9 mouse cellular contexts compared by ENCODE assay signal in the genomic region with DNA sequence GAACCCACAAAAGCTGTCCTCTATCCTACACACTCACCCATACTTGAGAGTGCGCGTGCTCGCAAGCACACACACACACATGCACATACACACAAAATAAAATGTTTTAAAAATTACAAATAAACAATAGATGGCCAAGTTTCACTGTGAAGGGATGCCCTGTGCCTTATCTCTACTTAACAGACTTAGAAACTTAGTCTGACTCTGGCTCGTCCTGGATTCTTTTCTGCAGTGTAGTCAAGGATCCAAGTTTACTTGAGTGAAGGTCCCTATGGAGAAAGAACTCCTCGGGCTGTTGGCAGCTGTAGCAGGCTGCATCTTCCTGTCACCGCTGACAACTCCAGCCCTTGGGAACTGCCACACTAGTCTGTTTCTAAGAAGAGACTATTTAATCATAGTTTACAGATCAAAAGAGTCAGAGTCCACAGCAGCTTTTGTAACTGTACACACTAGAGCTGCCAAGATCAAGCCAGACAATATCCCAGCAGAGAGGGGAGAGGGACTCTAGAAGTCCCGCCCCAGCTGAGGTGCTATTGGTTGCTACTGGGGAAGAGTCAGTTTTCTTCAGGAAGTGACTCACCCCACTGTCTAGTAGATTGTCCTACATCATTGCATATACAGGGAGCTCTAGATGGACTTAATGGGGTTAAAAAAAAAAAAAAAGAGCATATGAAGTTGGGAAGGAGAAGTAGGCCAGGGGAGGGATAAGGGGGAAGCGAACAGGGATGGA. TPM values are rescaled to one million over a fixed set of nuclear protein-coding genes. Genes with fewer than 3 reads are reported as not detected.
A peak's percentile ranks its signal among the peaks of the same experiment; 100 is the strongest.
DNase-seq lines count a peak whose midpoint lies in the region; ATAC-seq and TF ChIP-seq lines count a peak whose summit lies in the region.
"Had no signal": no experiment of that assay in that cellular context is flagged by ENCODE, and none has a peak within 500 bp of the region (broad histone marks: within the 10 kb centered on the region; RNA-seq: fewer than 3 reads in every experiment).

No protein-coding gene starts in this region.

- no peak overlapping the region for H3K9ac ChIP-seq in heart, embryonic 11.5 days (ENCODE audit: low read depth, low read length)
- no peak overlapping the region for H3K9ac ChIP-seq in heart, adult 2 months (ENCODE audit: low read depth, low read length)
- H3K9ac ChIP-seq in forebrain, postnatal 0 days: no peak overlapping the region
- H3K9ac ChIP-seq: hindbrain, embryonic 15.5 days had no signal

- intact Hi-C loops in heart, adult 2 months (cut with DNase I): no loop called here

- no peaks in the 10 kb centered on the region for H3K9me3 ChIP-seq in heart, embryonic 11.5 days (replicated peaks; ENCODE audit: control insufficient read depth, low read length)
- H3K9me3 ChIP-seq in forebrain, postnatal 0 days (ENCODE audit: low read length): no peaks in the 10 kb centered on the region
- H3K9me3 ChIP-seq: hindbrain, embryonic 15.5 days had no signal

- H3K4me3 ChIP-seq in heart, embryonic 11.5 days (ENCODE audit: low read depth, low read length): no peak overlapping the region
- H3K4me3 ChIP-seq in heart, adult 2 months: no peak overlapping the region
- no peak overlapping the region for H3K4me3 ChIP-seq in forebrain, postnatal 0 days (ENCODE audit: low read depth, low read length)
- H3K4me3 ChIP-seq: hindbrain, embryonic 15.5 days had no signal

- H3K27ac ChIP-seq in heart, embryonic 11.5 days (ENCODE audit: low read depth, low read length): no peak overlapping the region
- no peak overlapping the region for H3K27ac ChIP-seq in heart, adult 2 months
- H3K27ac ChIP-seq in forebrain, postnatal 0 days (ENCODE audit: low read depth, low read length): no peak overlapping the region
- H3K27ac ChIP-seq: hindbrain, embryonic 15.5 days had no signal

- 74% methylated on average over 8 of the region's 8 CpGs for WGBS in heart, embryonic 11.5 days (ENCODE audit: insufficient replicate concordance)
- WGBS in heart, adult 2 months: 57% methylated on average over 8 of the region's 8 CpGs
- 72% methylated on average over 8 of the region's 8 CpGs for WGBS in forebrain, postnatal 0 days

- H3K79me2 ChIP-seq in heart, adult 2 months (replicated peaks; ENCODE audit: control insufficient read depth, insufficient read depth, low read length): no peaks in the 10 kb centered on the region

- no peaks in the 10 kb centered on the region for H3K27me3 ChIP-seq in heart, embryonic 11.5 days (ENCODE audit: control insufficient read depth, insufficient read depth, low read length)
- H3K27me3 ChIP-seq in heart, adult 2 months (ENCODE audit: control insufficient read depth, insufficient read depth, low read length): no peaks in the 10 kb centered on the region
- no peaks in the 10 kb centered on the region for H3K27me3 ChIP-seq in forebrain, postnatal 0 days (ENCODE audit: insufficient read depth, low read length)
- H3K27me3 ChIP-seq: hindbrain, embryonic 15.5 days had no signal

- no peak for TF ChIP-seq CTCF in heart, adult 2 months (IDR thresholded peaks at IDR 0.05)
- no peak for TF ChIP-seq CTCF in forebrain, postnatal 0 days (IDR thresholded peaks at IDR 0.05; ENCODE audit: low read depth)

- ATAC-seq in heart, embryonic 11.5 days (replicated peaks; ENCODE audit: insufficient number of reproducible peaks, low FRiP score, low TSS enrichment): no peak
- ATAC-seq in monocyte, adult 5-6 weeks (replicated peaks; ENCODE audit: insufficient number of reproducible peaks, low FRiP score, low TSS enrichment, poor library complexity, severe bottlenecking): peak; percentile 61; the same call in 1 of the 2 replicates
- ATAC-seq in forebrain, postnatal 0 days: no peak; the same call in 1 of the 2 replicates

- H3K36me3 ChIP-seq in heart, embryonic 11.5 days (ENCODE audit: control insufficient read depth, insufficient read depth, low read length): no peaks in the 10 kb centered on the region
- no peaks in the 10 kb centered on the region for H3K36me3 ChIP-seq in heart, adult 2 months (ENCODE audit: control insufficient read depth, insufficient read depth, low read length)
- H3K36me3 ChIP-seq in forebrain, postnatal 0 days (ENCODE audit: insufficient read depth): no peaks in the 10 kb centered on the region
- H3K36me3 ChIP-seq: hindbrain, embryonic 15.5 days had no signal

- DNase-seq in heart, adult 11 months: peak; percentile 97
- DNase-seq in adrenal gland, adult (ENCODE audit: inconsistent age in 2 of 2, low spot score in 1 of 2): peak; percentile 48 to 83
- peak; percentile 38 to 46 for DNase-seq in heart, adult 2 months
- DNase-seq in kidney, postnatal 10 days: peak; percentile 64
- DNase-seq in forebrain, postnatal 0 days: no peak
- DNase-seq in right cerebral cortex, adult 2 months (ENCODE audit: low spot score in 2 of 2): no peak

- no peak for TF ChIP-seq EP300 in heart, adult 2 months (IDR thresholded peaks at IDR 0.05; ENCODE audit: insufficient read depth, low read depth, low read length)

- no peak for TF ChIP-seq POLR2A in heart, adult 2 months (IDR thresholded peaks at IDR 0.05; ENCODE audit: insufficient read depth, low read depth, low read length)

- H3K4me2 ChIP-seq in heart, embryonic 11.5 days: no peak overlapping the region
- H3K4me2 ChIP-seq in forebrain, postnatal 0 days (ENCODE audit: low read depth): no peak overlapping the region
- H3K4me2 ChIP-seq: hindbrain, embryonic 15.5 days had no signal

- no peaks in the 10 kb centered on the region for H3K4me1 ChIP-seq in heart, embryonic 11.5 days (ENCODE audit: control insufficient read depth, insufficient read depth, low read length)
- H3K4me1 ChIP-seq in heart, adult 2 months (ENCODE audit: control insufficient read depth, insufficient read depth, low read length): no peaks in the 10 kb centered on the region
- no peaks in the 10 kb centered on the region for H3K4me1 ChIP-seq in forebrain, postnatal 0 days (ENCODE audit: insufficient read depth)
- H3K4me1 ChIP-seq: hindbrain, embryonic 15.5 days had no signal

RNA-seq across cellular contexts. Expression of a gene that starts 10.1 kb away (rescaled TPM):
- 22.0 and 30.1 TPM in 2 replicates for polyA plus RNA-seq in heart, embryonic 11.5 days (2014; fragmentation: Nextera tagmentation; extraction: Ambion mirVana)
- total RNA-seq in heart, adult 2 months (2021): 10 to 100 TPM; 28.9 to 29.8 TPM
- polyA plus RNA-seq in heart, adult 2 months (2012; rRNA removed): 9.0 and 21.2 TPM in 2 replicates
- 62.3 to 104 TPM (median 75.5 TPM) in 3 replicates for total RNA-seq in monocyte, adult 5-6 weeks (2017)
- total RNA-seq in forebrain, postnatal 0 days (2014; rRNA removed): 35.1 and 53.6 TPM in 2 replicates
- 18.4 and 21.4 TPM in 2 replicates for polyA plus RNA-seq in forebrain, postnatal 0 days (2015; fragmentation: Nextera tagmentation; extraction: Ambion mirVana)

Comparison
In these comparisons a context has a peak if more than half of its experiments do, and no peak if none do; other contexts are left out.
1. DNase-seq: peak in heart, adult 11 months (single experiment), adrenal gland, adult (2 of 2), heart, adult 2 months (2 of 2) and kidney, postnatal 10 days (single experiment); none in forebrain, postnatal 0 days (single experiment) and right cerebral cortex, adult 2 months (0 of 2).